Mouse (Mus musculus) testis, adult 2 months (tissue): ENCODE results near the gene Nwd1. TPM values are rescaled to one million over a fixed set of nuclear protein-coding genes. Genes with fewer than 3 reads are reported as not detected.
A peak's percentile ranks its signal among the peaks of the same experiment; 100 is the strongest.

Source experiments
- H3K27ac ChIP-seq: fragments of 200-500 bp; 2 replicates; pipeline ENCODE4 v1.5.1; 2012; ENCODE audit warnings: low read depth, low read length; ENCODE audit not compliant: control insufficient read depth, insufficient read depth
- H3K27me3 ChIP-seq: fragments of 200-500 bp; 2 replicates; pipeline ENCODE4 v1.6.1; 2012; ENCODE audit warnings: mild to moderate bottlenecking, low read length, moderate library complexity; ENCODE audit not compliant: control insufficient read depth, insufficient read depth
- H3K36me3 ChIP-seq: fragments of 200-500 bp; 2 replicates; pipeline ENCODE4 v1.6.1; 2012; ENCODE audit warnings: mild to moderate bottlenecking, low read length; ENCODE audit not compliant: control insufficient read depth, insufficient read depth
- H3K4me1 ChIP-seq: fragments of 200-500 bp; 2 replicates; pipeline ENCODE4 v1.6.1; 2012; ENCODE audit warnings: low read length; ENCODE audit not compliant: control insufficient read depth, insufficient read depth
- H3K4me3 ChIP-seq: fragments of 200-500 bp; 2 replicates; pipeline ENCODE4 v1.5.1; 2012; ENCODE audit warnings: low read depth, mild to moderate bottlenecking, low read length, moderate library complexity, mixed read lengths; ENCODE audit not compliant: control insufficient read depth
- CTCF ChIP-seq: fragments of 200-500 bp; IDR thresholded peaks from 2 replicates; pipeline ENCODE4 v1.5.1; 2012; ENCODE audit warnings: low read depth, mild to moderate bottlenecking, inconsistent platforms, low read length, moderate library complexity; ENCODE audit not compliant: control insufficient read depth, insufficient read depth, insufficient replicate concordance
- POLR2A ChIP-seq: fragments of 200-500 bp; IDR thresholded peaks from 2 replicates; pipeline ENCODE4 v1.6.1; 2012; ENCODE audit warnings: low read depth, mild to moderate bottlenecking, inconsistent platforms, low read length, moderate library complexity; ENCODE audit not compliant: control insufficient read depth
- polyA plus RNA-seq: library from polyadenylated mRNA; depleted of rRNA; stranded (reverse); fragments of >200 nt; gene quantifications from 2 replicates; pipeline ENCODE4 v1.2.3, GENCODE M21; 2012; rRNA removed

Gene Nwd1
- 0.69 and 0.79 TPM in 2 replicates for polyA plus RNA-seq

- H3K27ac ChIP-seq, result no peak within 1 kb of the TSS
- H3K4me3 ChIP-seq, result no peak within 1 kb of the TSS
- H3K36me3 ChIP-seq, result no peaks in the 10 kb centered on the region
- H3K4me1 ChIP-seq, result peaks cover 2% of the 10 kb centered on the region
- TF ChIP-seq POLR2A, result no peak
- TF ChIP-seq CTCF, result no peak
- no peaks in the 10 kb centered on the region for H3K27me3 ChIP-seq
These were observed at the start of gene Nwd1 for GRCm38 (mm10) chr8:72646060-72646767. Gene Nwd1 (plus strand): TSS chr8:72646711.

- Histone ChIP-seq H3K4me1 (peaks cover 2% of the 10 kb centered on the region; the same call in 1 of the 2 replicates), H3K27me3 (no peaks in the 10 kb centered on the region), H3K4me3 (no peak overlapping the region), H3K36me3 (no peaks in the 10 kb centered on the region), H3K27ac (no peak overlapping the region)
- TF ChIP-seq CTCF (no peak), POLR2A (no peak)
These were observed 3.6 kb upstream of the Nwd1 start for GRCm38 (mm10) chr8:72642885-72643284.

- H3K27ac ChIP-seq, result no peak overlapping the region
- H3K27me3 ChIP-seq, result no peaks in the 10 kb centered on the region
- peaks cover 2% of the 10 kb centered on the region for H3K4me1 ChIP-seq
- TF ChIP-seq POLR2A (no peak), CTCF (peak; percentile 65; the same call in 1 of the 2 replicates)
- no peak overlapping the region for H3K4me3 ChIP-seq
- H3K36me3 ChIP-seq, result no peaks in the 10 kb centered on the region
These were observed 1.9 kb upstream of the Nwd1 start for GRCm38 (mm10) chr8:72644601-72645000.

GRCm38 (mm10) chr8:72646768-72647143 lies 245 bp downstream of the Nwd1 start:
- Histone ChIP-seq H3K27me3 (no peaks in the 10 kb centered on the region), H3K36me3 (no peaks in the 10 kb centered on the region), H3K4me3 (no peak overlapping the region), H3K4me1 (peaks cover 2% of the 10 kb centered on the region), H3K27ac (no peak overlapping the region)
- TF ChIP-seq POLR2A, result no peak
- TF ChIP-seq CTCF, result no peak

GRCm38 (mm10) chr8:72650697-72651096 lies 4.2 kb downstream of the Nwd1 start:
- Histone ChIP-seq H3K4me3 (no peak overlapping the region), H3K36me3 (no peaks in the 10 kb centered on the region), H3K4me1 (peaks cover 2% of the 10 kb centered on the region), H3K27ac (no peak overlapping the region), H3K27me3 (no peaks in the 10 kb centered on the region)
- TF ChIP-seq POLR2A, result no peak
- no peak for TF ChIP-seq CTCF

- H3K36me3 ChIP-seq, result no peaks in the 10 kb centered on the region
- no peak overlapping the region for H3K4me3 ChIP-seq
- no peak overlapping the region for H3K27ac ChIP-seq
- H3K4me1 ChIP-seq, result no peaks in the 10 kb centered on the region; the same call in 1 of the 2 replicates
- TF ChIP-seq POLR2A, result no peak
- no peaks in the 10 kb centered on the region for H3K27me3 ChIP-seq
These were observed 8.3 kb downstream of the Nwd1 start for GRCm38 (mm10) chr8:72654565-72655521.

GRCm38 (mm10) chr8:72655522-72655912 lies 9.0 kb downstream of the Nwd1 start:
- Histone ChIP-seq H3K27me3 (no peaks in the 10 kb centered on the region), H3K4me3 (no peak overlapping the region), H3K27ac (no peak overlapping the region), H3K36me3 (no peaks in the 10 kb centered on the region), H3K4me1 (no peaks in the 10 kb centered on the region; the same call in 1 of the 2 replicates)
- TF ChIP-seq POLR2A (no peak), CTCF (no peak)
